Mouse (Mus musculus): ENCODE results near the gene Poc1b.

DNA sequence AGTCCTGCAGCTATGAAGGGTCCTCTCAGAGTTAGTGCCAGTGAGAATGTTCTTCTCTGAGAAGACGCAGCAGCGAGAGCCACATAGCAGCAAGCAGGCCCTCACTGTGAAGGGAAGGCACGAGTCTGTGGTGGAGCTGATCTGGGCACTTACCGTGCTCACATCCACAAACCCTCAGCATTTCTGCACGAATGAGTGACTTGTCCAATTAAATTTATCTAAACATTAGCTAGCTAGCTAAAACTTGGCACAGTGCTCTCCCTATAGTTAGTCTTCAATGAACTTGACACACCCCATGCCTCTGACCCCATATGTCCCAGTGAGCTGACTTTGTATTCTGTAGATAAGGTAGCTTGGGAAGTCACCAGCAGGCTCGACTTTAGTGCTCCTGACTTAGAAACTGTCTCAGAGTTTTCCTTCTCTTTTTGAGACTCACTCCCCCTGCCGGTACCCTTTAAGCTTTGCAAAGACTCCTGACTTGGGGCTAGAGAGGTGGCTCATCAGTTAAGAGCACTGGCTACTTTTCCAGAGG is 59.0 kb downstream of the Poc1b start:
- TF ChIP-seq CTCF (IDR thresholded peaks at IDR 0.05; ENCODE audit: insufficient read depth, low read depth, low read length) (no peak), POLR2A (IDR thresholded peaks at IDR 0.05; ENCODE audit: insufficient read depth, low read depth, low read length) (no peak)
